Mouse (Mus musculus): ENCODE measurements around the gene Gorasp2.

DNA sequence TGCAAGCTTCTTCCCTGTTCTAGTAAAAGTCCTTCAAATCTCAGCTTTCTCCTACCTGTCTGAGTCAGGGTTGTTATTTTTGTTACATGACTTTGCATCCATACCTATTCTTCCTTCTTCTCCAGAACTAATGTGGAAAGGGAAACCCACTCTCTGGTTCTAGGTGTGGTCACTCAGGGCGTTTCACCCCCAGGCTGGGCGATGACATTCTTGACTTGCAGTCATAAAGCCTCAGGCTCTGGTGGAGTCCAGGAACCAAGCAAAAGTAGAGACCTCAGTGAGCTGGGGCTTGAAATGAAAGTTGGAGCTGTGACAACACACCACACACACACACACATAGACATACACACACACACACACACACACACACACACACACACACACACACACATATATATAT is 45.3 kb upstream of the Gorasp2 start:
- TF ChIP-seq CTCF (IDR thresholded peaks at IDR 0.05; ENCODE audit: borderline replicate concordance, insufficient read depth, low read depth, low read length): no peak
- no peak for TF ChIP-seq POLR2A (IDR thresholded peaks at IDR 0.05; ENCODE audit: borderline replicate concordance, insufficient read depth, low read length)
